Mouse (Mus musculus) kidney, adult 18-20 months (tissue): ENCODE measurements at regions not wholly inside any gene's neighbourhood (a gene's known extent, or its start where the extent isn't known, plus 50 kb on each side); places are given as distances from the start of the nearest gene placed in this dataset.

Source experiments
- DNase-seq: peaks from one replicate; pipeline ENCODE4 v3.0.0; 2021

- no peak for DNase-seq
Observed at GRCm38 (mm10) chr9:41273839-41274271, 112.4 kb upstream of the Ubash3b start.

GRCm38 (mm10) chr9:41273171-41273781 is 111.8 kb upstream of the Ubash3b start:
- no peak for DNase-seq

- DNase-seq = no peak
Observed at GRCm38 (mm10) chr9:41272596-41272995, 111.1 kb upstream of the Ubash3b start.

GRCm38 (mm10) chr9:41268112-41268511 is 106.6 kb upstream of the Ubash3b start:
- DNase-seq = no peak

- DNase-seq = no peak
Observed at GRCm38 (mm10) chr9:41264485-41264884, 103.0 kb upstream of the Ubash3b start.

GRCm38 (mm10) chr9:41257244-41257643 is 95.7 kb upstream of the Ubash3b start:
- no peak for DNase-seq

GRCm38 (mm10) chr9:41242372-41242771 is 80.9 kb upstream of the Ubash3b start:
- DNase-seq = no peak

GRCm38 (mm10) chr9:41239097-41239451 is 77.6 kb upstream of the Ubash3b start:
- DNase-seq = no peak

GRCm38 (mm10) chr9:41238395-41239096 is 77.0 kb upstream of the Ubash3b start:
- no peak for DNase-seq

GRCm38 (mm10) chr9:41237265-41237664 is 75.8 kb upstream of the Ubash3b start:
- no peak for DNase-seq

GRCm38 (mm10) chr9:41229225-41229582 is 67.7 kb upstream of the Ubash3b start:
- DNase-seq = no peak

- peak; percentile 90 for DNase-seq
Observed at GRCm38 (mm10) chr9:41228425-41229224, 67.1 kb upstream of the Ubash3b start.

- DNase-seq = no peak
Observed at GRCm38 (mm10) chr9:41223406-41223805, 61.9 kb upstream of the Ubash3b start.

- no peak for DNase-seq
Observed at GRCm38 (mm10) chr9:41222346-41223015, 61.0 kb upstream of the Ubash3b start.

GRCm38 (mm10) chr9:41221110-41221790 is 59.8 kb upstream of the Ubash3b start:
- DNase-seq = no peak

- no peak for DNase-seq
Observed at GRCm38 (mm10) chr9:41220105-41220669, 58.7 kb upstream of the Ubash3b start.

- DNase-seq = no peak
Observed at GRCm38 (mm10) chr9:41218702-41219101, 57.2 kb upstream of the Ubash3b start.

GRCm38 (mm10) chr9:41216248-41216647 is 54.8 kb upstream of the Ubash3b start:
- no peak for DNase-seq

- DNase-seq = no peak
Observed at GRCm38 (mm10) chr9:41215026-41215425, 53.5 kb upstream of the Ubash3b start.

- DNase-seq = no peak
Observed at GRCm38 (mm10) chr9:41212943-41213529, 51.5 kb upstream of the Ubash3b start.

- DNase-seq = peak; percentile 28
Observed at GRCm38 (mm10) chr9:41212303-41212901, 50.9 kb upstream of the Ubash3b start.
